Mouse (Mus musculus) G1E (cell line): ENCODE data around the gene Klf7. TPM values are rescaled to one million over a fixed set of nuclear protein-coding genes. Genes with fewer than 3 reads are reported as not detected.
"Not testable (repeated sequence)": the region's sequence is repeated elsewhere in the genome, so short reads cannot be mapped to it uniquely, and the experiment has no call there.

ENCODE experiments used
- ATAC-seq: 2 replicates; pipeline ENCODE4 v1.8.0; 2016; ENCODE audit warnings: mild to moderate bottlenecking; ENCODE audit not compliant: insufficient number of reproducible peaks, poor library complexity, low FRiP score, severe bottlenecking; ENCODE audit errors: extremely low read depth
- DNase-seq: peaks from one replicate; pipeline ENCODE4 v3.0.0; 2012; ENCODE audit warnings: low spot score
- H3K27me3 ChIP-seq: 2 replicates; pipeline ENCODE4 v1.6.1; 2012; ENCODE audit warnings: mild to moderate bottlenecking, low read length, inconsistent platforms; ENCODE audit not compliant: insufficient read depth
- H3K36me3 ChIP-seq: replicated peaks from 2 replicates; pipeline ENCODE3; 2012; ENCODE audit warnings: mild to moderate bottlenecking, inconsistent platforms
- H3K4me1 ChIP-seq: 2 replicates; pipeline ENCODE4 v1.6.1; 2012; ENCODE audit warnings: low read depth, low read length, inconsistent platforms, mixed read lengths; ENCODE audit not compliant: insufficient read depth
- H3K4me3 ChIP-seq: 2 replicates; pipeline ENCODE4 v1.5.1; 2012; ENCODE audit warnings: low read depth, mild to moderate bottlenecking, inconsistent platforms, low read length, moderate library complexity, mixed read lengths
- H3K9me3 ChIP-seq: replicated peaks from 2 replicates; pipeline ENCODE4 v1.6.1; 2012; ENCODE audit warnings: inconsistent platforms
- CTCF ChIP-seq: IDR thresholded peaks from 2 replicates; pipeline ENCODE4 v1.5.1; 2012; ENCODE audit warnings: low read depth, low read length, inconsistent platforms, mixed read lengths
- GATA1 ChIP-seq: IDR thresholded peaks from 2 replicates; pipeline ENCODE4 v1.6.1; 2012; ENCODE audit warnings: borderline replicate concordance, low read length, inconsistent platforms, mixed read lengths
- GATA2 ChIP-seq: IDR thresholded peaks from 2 replicates; pipeline ENCODE4 v1.6.1; 2012; ENCODE audit warnings: low read depth, low read length, inconsistent platforms, borderline replicate concordance
- POLR2AphosphoS5 ChIP-seq: IDR thresholded peaks from 2 replicates; pipeline ENCODE4 v1.6.1; 2012; ENCODE audit warnings: low read depth, low read length, inconsistent platforms; ENCODE audit not compliant: insufficient replicate concordance
- TAL1 ChIP-seq: conservative IDR thresholded peaks from 2 replicates; pipeline ENCODE4 v1.6.1; 2012; ENCODE audit warnings: low read depth, low read length, inconsistent platforms, mixed read lengths
- polyA plus RNA-seq: library from polyadenylated mRNA; stranded (reverse); fragments of >175 nt; gene quantifications from 2 replicates; pipeline ENCODE4 v1.2.3, GENCODE M21; 2012
- total RNA-seq, 2 experiments: library from RNA; stranded (forward) in 1 of 2; stranded (reverse) in 1 of 2; fragments of 200-1000 nt in 1 of 2; fragments of >200 nt in 1 of 2; fragmentation: Nextera tagmentation in 1 of 2; gene quantifications; 2 replicates each; pipeline ENCODE4 v1.2.3; 2014 to 2017

Gene Klf7
- total and polyA plus RNA-seq, 3 experiments, result 0.11 TPM; not detected in 2

DNA sequence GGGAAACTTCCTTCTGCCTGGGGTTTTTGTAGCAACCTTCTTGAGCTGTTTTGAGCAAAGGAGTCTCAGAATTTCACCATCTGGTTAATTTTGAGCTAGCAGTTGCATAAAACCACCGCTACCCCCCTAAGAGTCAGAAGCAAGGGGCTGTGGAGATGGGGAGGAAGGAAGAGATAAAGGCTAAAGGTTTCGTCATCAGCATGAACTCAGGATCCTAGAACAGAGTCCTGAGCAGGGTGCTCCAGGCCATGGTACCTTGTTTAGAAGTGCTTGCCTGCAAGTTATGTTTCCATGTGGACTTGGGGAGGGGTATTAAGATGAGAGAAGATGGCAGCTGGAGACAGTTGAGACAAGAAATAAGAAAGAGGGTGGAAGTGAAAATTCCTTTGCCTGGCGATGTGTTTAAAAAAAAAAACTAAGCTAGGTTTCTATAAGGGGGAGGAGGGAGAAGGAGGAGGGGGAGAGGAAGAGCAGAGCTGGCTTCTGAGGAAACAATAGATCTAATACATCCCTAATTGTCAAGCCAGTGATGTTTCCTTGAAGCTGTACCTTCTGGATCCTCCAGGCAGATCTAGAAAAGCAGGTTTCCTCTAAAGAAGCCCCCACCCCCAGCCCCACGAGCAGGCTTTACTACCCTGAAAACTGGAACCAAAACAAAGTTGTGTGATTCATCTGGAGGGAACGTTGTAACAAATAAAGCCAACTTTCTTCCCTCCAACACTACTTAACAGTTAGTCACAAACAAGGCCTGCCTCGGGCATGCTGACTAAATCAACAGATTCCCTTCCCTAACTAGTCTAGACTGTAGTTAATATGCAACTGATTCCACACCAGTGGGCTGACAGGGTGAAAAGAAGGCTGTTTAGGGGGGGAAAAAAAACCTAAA lies 3.6 kb downstream of the Klf7 start:
- no peak overlapping the region for H3K4me3 ChIP-seq
- H3K27me3 ChIP-seq, result peaks cover 13% of the 10 kb centered on the region; the same call in 1 of the 2 replicates
- no peaks in the 10 kb centered on the region for H3K36me3 ChIP-seq
- DNase-seq, result no peak
- TF ChIP-seq GATA1 (no peak), GATA2 (no peak), TAL1 (no peak), CTCF (no peak), POLR2AphosphoS5 (no peak)
- 0 out of 2 replicates have a peak, but pooled peaks cover 3% of the 10 kb centered on the region for H3K4me1 ChIP-seq
- ATAC-seq, result no peak
- H3K9me3 ChIP-seq, result no peaks in the 10 kb centered on the region

GRCm38 (mm10) chr1:64117478-64118284 lies 4.4 kb downstream of the Klf7 start:
- H3K4me1 ChIP-seq, result 0 out of 2 replicates have a peak, but pooled peaks cover 3% of the 10 kb centered on the region

GRCm38 (mm10) chr1:64116746-64117455 lies 5.2 kb downstream of the Klf7 start:
- Histone ChIP-seq H3K4me3 (no peak overlapping the region), H3K27me3 (peaks cover 10% of the 10 kb centered on the region; the same call in 1 of the 2 replicates), H3K36me3 (no peaks in the 10 kb centered on the region), H3K9me3 (no peaks in the 10 kb centered on the region), H3K4me1 (0 out of 2 replicates have a peak, but pooled peaks cover 3% of the 10 kb centered on the region)
- DNase-seq (no peak), ATAC-seq (no peak)
- TF ChIP-seq CTCF (no peak), POLR2AphosphoS5 (no peak), TAL1 (no peak), GATA2 (no peak), GATA1 (no peak)

More at GRCm38 (mm10) chr1:64117478-64118284, 4.4 kb downstream of the Klf7 start:
- peaks cover 13% of the 10 kb centered on the region; the same call in 1 of the 2 replicates for H3K27me3 ChIP-seq
- no peaks in the 10 kb centered on the region for H3K36me3 ChIP-seq
- ATAC-seq, result no peak
- TF ChIP-seq POLR2AphosphoS5 (no peak), GATA1 (no peak), CTCF (no peak), TAL1 (no peak), GATA2 (no peak)
- no peak for DNase-seq
- no peak overlapping the region for H3K4me3 ChIP-seq
- H3K9me3 ChIP-seq, result no peaks in the 10 kb centered on the region

DNA sequence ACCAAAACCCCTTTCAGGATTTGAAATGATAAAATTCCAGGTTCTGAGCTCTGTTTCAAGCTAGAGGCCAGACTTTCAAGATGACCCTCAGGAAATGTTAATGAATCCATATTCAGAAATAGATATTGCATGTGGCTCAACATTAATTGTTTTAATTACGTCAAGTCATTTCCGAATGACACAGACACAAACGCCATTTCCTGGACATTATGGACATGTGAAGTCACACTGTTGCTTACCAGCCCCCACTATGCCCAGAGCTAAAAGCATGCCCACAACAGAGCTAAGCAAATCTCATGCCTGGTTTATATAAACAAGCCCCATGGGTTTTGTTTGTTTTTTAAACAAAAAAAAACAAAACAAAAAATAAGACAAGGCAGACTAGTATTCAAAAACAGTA lies 7.5 kb downstream of the Klf7 start:
- 0 out of 2 replicates have a peak, but pooled peaks cover 3% of the 10 kb centered on the region for H3K4me1 ChIP-seq
- no peak for TF ChIP-seq POLR2AphosphoS5
- TF ChIP-seq TAL1, result no peak
- TF ChIP-seq GATA2, result no peak
- TF ChIP-seq CTCF, result no peak
- no peak for TF ChIP-seq GATA1
- H3K36me3 ChIP-seq, result no peaks in the 10 kb centered on the region
- H3K9me3 ChIP-seq, result no peaks in the 10 kb centered on the region
- ATAC-seq, result no peak
- H3K4me3 ChIP-seq, result no peak overlapping the region
- no peak for DNase-seq
- H3K27me3 ChIP-seq, result peaks cover 3% of the 10 kb centered on the region; the same call in 1 of the 2 replicates

- H3K36me3 ChIP-seq, H3K4me3 ChIP-seq, H3K27me3 ChIP-seq, ATAC-seq, DNase-seq, H3K4me1 ChIP-seq, H3K9me3 ChIP-seq: not testable (repeated sequence)
Observed at GRCm38 (mm10) chr1:64108653-64109052, 13.4 kb downstream of the Klf7 start.
